Mouse (Mus musculus) retina, adult 2 months (tissue): Measurements from ENCODE around the gene 2310022A10Rik.
"Not testable (repeated sequence)": the region's sequence is repeated elsewhere in the genome, so short reads cannot be mapped to it uniquely, and the experiment has no call there.

Experiments
- DNase-seq: peaks from one replicate; pipeline ENCODE4 v3.0.0-alpha.2; 2012; ENCODE audit warnings: low read depth, low spot score

2310022A10Rik gene

GRCm38 (mm10) chr7:27612940-27613339 is 59.9 kb downstream of the 2310022A10Rik start:
- DNase-seq, result no peak

GRCm38 (mm10) chr7:27613751-27614499 is 60.9 kb downstream of the 2310022A10Rik start:
- no peak for DNase-seq

- DNase-seq, result no peak
Observed at GRCm38 (mm10) chr7:27621028-27621427, 68.0 kb downstream of the 2310022A10Rik start.

- no peak for DNase-seq
Observed at GRCm38 (mm10) chr7:27622234-27622633, 69.2 kb downstream of the 2310022A10Rik start.

- no peak for DNase-seq
Observed at GRCm38 (mm10) chr7:27624967-27625366, 71.9 kb downstream of the 2310022A10Rik start.

GRCm38 (mm10) chr7:27627707-27628106 is 74.7 kb downstream of the 2310022A10Rik start:
- DNase-seq, result no peak

GRCm38 (mm10) chr7:27628190-27628589 is 75.2 kb downstream of the 2310022A10Rik start:
- no peak for DNase-seq

GRCm38 (mm10) chr7:27628816-27629215 is 75.8 kb downstream of the 2310022A10Rik start:
- not testable (repeated sequence) for DNase-seq

- no peak for DNase-seq
Observed at GRCm38 (mm10) chr7:27631439-27631838, 78.4 kb downstream of the 2310022A10Rik start.
